In genomic region chr3:96629729-96630600, GRCm38 (mm10) we compare ENCODE assay signal across 8 mouse cellular contexts. TPM values are rescaled to one million over a fixed set of nuclear protein-coding genes. Genes with fewer than 3 reads are reported as not detected.
DNase-seq lines count a peak whose midpoint lies in the region; ATAC-seq and TF ChIP-seq lines count a peak whose summit lies in the region.

Gene Rbm8a, plus strand, starts transcription at chr3:96629933.

- no peak for TF ChIP-seq CTCF in kidney, postnatal 0 days (IDR thresholded peaks at IDR 0.05; ENCODE audit: low read depth)

- H3K9ac ChIP-seq in heart, embryonic 12.5 days: peak within 1 kb of the TSS; percentile 88
- peak within 1 kb of the TSS; percentile 77 for H3K9ac ChIP-seq in kidney, postnatal 0 days (ENCODE audit: low read depth, low read length)
- peak within 1 kb of the TSS; percentile 85 for H3K9ac ChIP-seq in liver, embryonic 11.5 days (ENCODE audit: low read depth, low read length)
- H3K9ac ChIP-seq in stomach, embryonic 14.5 days (replicated peaks; ENCODE audit: low read depth, low read length): peak within 1 kb of the TSS; percentile 57

- DNase-seq in CD4-positive helper T cell, adult 2 months (ENCODE audit: low read depth, low spot score): peak; percentile 96
- peak; percentile 98 for DNase-seq in brain, embryonic 18.5 days (ENCODE audit: low read depth, low spot score)
- peak; percentile 99 for DNase-seq in kidney, postnatal 0 days (ENCODE audit: low spot score)
- peak; percentile 91 for DNase-seq in liver, embryonic 11.5 days (ENCODE audit: low spot score)
- peak; percentile 96 for DNase-seq in naive thymus-derived CD4-positive, alpha-beta T cell, adult 2 months (ENCODE audit: low read depth)

- H3K36me3 ChIP-seq in heart, embryonic 12.5 days: peaks cover 43% of the 10 kb centered on the region
- peaks cover 5% of the 10 kb centered on the region; the same call in 1 of the 2 replicates for H3K36me3 ChIP-seq in kidney, postnatal 0 days (ENCODE audit: insufficient read depth, low read length)
- H3K36me3 ChIP-seq in liver, embryonic 11.5 days (ENCODE audit: control insufficient read depth, insufficient read depth, low read length): peaks cover 9% of the 10 kb centered on the region
- H3K36me3 ChIP-seq in stomach, embryonic 14.5 days (ENCODE audit: control insufficient read depth, insufficient read depth, low read length): peaks cover 25% of the 10 kb centered on the region

- peak within 1 kb of the TSS; percentile 97 for H3K4me2 ChIP-seq in heart, embryonic 12.5 days
- peak within 1 kb of the TSS; percentile 79 for H3K4me2 ChIP-seq in kidney, postnatal 0 days (ENCODE audit: low read length)
- peak within 1 kb of the TSS; percentile 76 for H3K4me2 ChIP-seq in liver, embryonic 11.5 days
- peak within 1 kb of the TSS; percentile 72 for H3K4me2 ChIP-seq in stomach, embryonic 14.5 days (replicated peaks; ENCODE audit: low read depth, low read length)

- no peaks in the 10 kb centered on the region for H3K9me3 ChIP-seq in heart, embryonic 12.5 days (replicated peaks)
- H3K9me3 ChIP-seq in kidney, postnatal 0 days (replicated peaks; ENCODE audit: low read length): no peaks in the 10 kb centered on the region
- H3K9me3 ChIP-seq in liver, embryonic 11.5 days (ENCODE audit: control insufficient read depth, low read length): no peaks in the 10 kb centered on the region
- H3K9me3 ChIP-seq in stomach, embryonic 14.5 days (ENCODE audit: control insufficient read depth, low read depth, low read length): no peaks in the 10 kb centered on the region

- H3K27me3 ChIP-seq in heart, embryonic 12.5 days (replicated peaks): no peaks in the 10 kb centered on the region
- no peaks in the 10 kb centered on the region for H3K27me3 ChIP-seq in kidney, postnatal 0 days (ENCODE audit: insufficient read depth, low read length)
- no peaks in the 10 kb centered on the region for H3K27me3 ChIP-seq in liver, embryonic 11.5 days (replicated peaks; ENCODE audit: control insufficient read depth, insufficient read depth, low read length)
- no peaks in the 10 kb centered on the region for H3K27me3 ChIP-seq in stomach, embryonic 14.5 days (ENCODE audit: control insufficient read depth, insufficient read depth, low read length)

- H3K27ac ChIP-seq in heart, embryonic 12.5 days (ENCODE audit: poor library complexity, severe bottlenecking): peak within 1 kb of the TSS; percentile 84
- H3K27ac ChIP-seq in kidney, postnatal 0 days: peak within 1 kb of the TSS; percentile 75
- H3K27ac ChIP-seq in liver, embryonic 11.5 days (ENCODE audit: low read depth, low read length): peak within 1 kb of the TSS; percentile 49; the same call in 1 of the 2 replicates
- peak within 1 kb of the TSS; percentile 78 for H3K27ac ChIP-seq in stomach, embryonic 14.5 days (ENCODE audit: low read length)

- peaks cover 19% of the 10 kb centered on the region for H3K4me1 ChIP-seq in heart, embryonic 12.5 days (replicated peaks)
- H3K4me1 ChIP-seq in kidney, postnatal 0 days (replicated peaks; ENCODE audit: insufficient read depth, low read length): no peaks in the 10 kb centered on the region
- H3K4me1 ChIP-seq in liver, embryonic 11.5 days (replicated peaks; ENCODE audit: control insufficient read depth, insufficient read depth, low read length): peaks cover 11% of the 10 kb centered on the region
- H3K4me1 ChIP-seq in stomach, embryonic 14.5 days (ENCODE audit: control insufficient read depth, insufficient read depth, low read length): peaks cover 6% of the 10 kb centered on the region; the same call in 1 of the 2 replicates

- under 1% methylated on average over 48 of the region's 48 CpGs for WGBS in heart, embryonic 12.5 days
- WGBS in kidney, postnatal 0 days: under 1% methylated on average over 48 of the region's 48 CpGs
- WGBS in liver, embryonic 11.5 days: under 1% methylated on average over 48 of the region's 48 CpGs
- WGBS in stomach, embryonic 14.5 days: under 1% methylated on average over 48 of the region's 48 CpGs

- peak; percentile 97 for ATAC-seq in erythroid progenitor cell, adult 5-6 weeks (replicated peaks; ENCODE audit: low FRiP score, poor library complexity, severe bottlenecking)
- peak; percentile 96 for ATAC-seq in heart, embryonic 12.5 days (ENCODE audit: insufficient number of reproducible peaks, low FRiP score)
- peak; percentile 92 for ATAC-seq in kidney, postnatal 0 days (replicated peaks; ENCODE audit: low FRiP score, low read depth)
- peak; percentile 92 for ATAC-seq in liver, embryonic 11.5 days (replicated peaks; ENCODE audit: low FRiP score)
- ATAC-seq in stomach, embryonic 14.5 days (ENCODE audit: insufficient number of reproducible peaks, insufficient read depth, low FRiP score, low read depth): peak; percentile 95

- peak within 1 kb of the TSS; percentile 89 for H3K4me3 ChIP-seq in heart, embryonic 12.5 days
- peak within 1 kb of the TSS; percentile 64 for H3K4me3 ChIP-seq in kidney, postnatal 0 days (replicated peaks; ENCODE audit: low read depth, low read length)
- peak within 1 kb of the TSS; percentile 80 for H3K4me3 ChIP-seq in liver, embryonic 11.5 days (ENCODE audit: low read depth, low read length)
- peak within 1 kb of the TSS; percentile 78 for H3K4me3 ChIP-seq in stomach, embryonic 14.5 days (ENCODE audit: low read depth, low read length)

RNA-seq across cellular contexts. Expression of gene Rbm8a, which starts in this region (rescaled TPM):
- 54.5 and 72.4 TPM in 2 replicates for total RNA-seq in erythroid progenitor cell, adult 5-6 weeks (2015; ENCODE audit: low replicate concordance)
- 18.3 and 36.5 TPM in 2 replicates for total RNA-seq in erythroid progenitor cell, adult 5-6 weeks (2017; ENCODE audit: low replicate concordance)
- 90.8 and 95.8 TPM in 2 replicates for polyA plus RNA-seq in heart, embryonic 12.5 days (2016; fragmentation: Nextera tagmentation; extraction: Ambion mirVana)
- 100 and 111 TPM in 2 replicates for polyA plus RNA-seq in kidney, postnatal 0 days (2015; fragmentation: Nextera tagmentation; extraction: Ambion mirVana)
- polyA plus RNA-seq in liver, embryonic 11.5 days (2014; fragmentation: Nextera tagmentation; extraction: Ambion mirVana): 176 and 196 TPM in 2 replicates
- polyA plus RNA-seq in stomach, embryonic 14.5 days (2014; fragmentation: Nextera tagmentation; extraction: Ambion mirVana): 144 and 147 TPM in 2 replicates

Comparison
In these comparisons a context has a peak if more than half of its experiments do, and no peak if none do; other contexts are left out.
1. Peak in every context shown above with its lines: DNase-seq, ATAC-seq, H3K4me3 ChIP-seq and H3K27ac ChIP-seq.